Mouse (Mus musculus): ENCODE data around the gene Ank3.

DNA sequence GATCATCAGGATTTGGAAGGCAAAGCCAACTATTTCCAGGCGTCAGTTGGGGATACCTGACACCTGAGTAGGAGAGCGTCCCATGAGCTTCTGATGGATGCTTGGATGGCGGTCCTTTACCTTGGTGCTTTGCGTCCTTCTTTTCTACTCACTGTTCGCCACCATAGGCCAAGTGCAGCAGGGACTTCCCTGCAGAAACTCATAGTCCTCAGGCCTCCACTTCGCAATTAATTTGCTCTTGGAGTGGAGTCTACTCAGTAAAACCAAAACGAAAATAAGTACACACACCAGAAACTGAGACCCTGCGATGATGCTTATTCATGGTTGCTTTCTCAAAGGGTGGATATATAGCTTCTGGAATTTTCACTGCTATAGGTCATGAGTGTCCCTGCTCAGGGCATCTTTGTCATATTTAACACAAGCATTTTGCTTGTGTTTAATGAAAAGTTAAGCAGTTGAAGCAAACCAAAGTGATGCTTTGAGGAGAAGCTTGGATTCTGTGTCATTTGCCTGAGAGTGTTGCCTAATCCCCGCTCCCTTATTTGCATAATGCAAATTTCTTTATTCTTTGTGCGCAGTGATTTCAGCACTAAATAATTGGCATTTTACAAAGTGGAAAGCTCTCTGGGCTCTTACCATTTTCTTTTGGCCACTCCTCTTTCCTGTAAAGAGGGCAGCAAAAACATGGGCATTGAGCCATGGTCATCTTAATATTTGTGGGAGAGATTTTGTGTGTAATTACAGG, 145.5 kb downstream of the Ank3 start:
- no peak for TF ChIP-seq CTCF (IDR thresholded peaks at IDR 0.05; ENCODE audit: low read depth)
- no peak for TF ChIP-seq EP300 (IDR thresholded peaks at IDR 0.05; ENCODE audit: low read depth)
